Comparison of ENCODE assay signal across 26 mouse cellular contexts in genomic region chr14:76922399-76922939, GRCm38 (mm10).
"Had no signal": no experiment of that assay in that cellular context is flagged by ENCODE, and none has a peak within 500 bp of the region (broad histone marks: within the 10 kb centered on the region; RNA-seq: fewer than 3 reads in every experiment).

No protein-coding gene starts in this region.

- DNase-seq: gastrocnemius, adult 2 months; gastrocnemius, postnatal 10 days; gastrocnemius, postnatal 25 days; heart, adult 2 months; heart, postnatal 10 days; heart, postnatal 4 days; kidney, adult 18-20 months; kidney, adult 8-10 months; kidney, postnatal 10 days; kidney, postnatal 25 days; kidney, postnatal 4 days; left cerebral cortex, postnatal 4 days had no signal

- H3K9me3 ChIP-seq: heart, embryonic 10.5 days; heart, embryonic 12.5 days; hindbrain, embryonic 10.5 days; hindbrain, embryonic 12.5 days; intestine, embryonic 15.5 days; limb, embryonic 13.5 days; limb, embryonic 15.5 days; liver, embryonic 12.5 days had no signal

- H3K9ac ChIP-seq: heart, embryonic 12.5 days; hindbrain, embryonic 12.5 days; hindbrain, embryonic 14.5 days; intestine, embryonic 15.5 days; limb, embryonic 13.5 days; limb, embryonic 15.5 days; liver, embryonic 12.5 days had no signal

- H3K4me2 ChIP-seq: heart, embryonic 12.5 days; hindbrain, embryonic 12.5 days; hindbrain, embryonic 14.5 days; intestine, embryonic 15.5 days; limb, embryonic 13.5 days; limb, embryonic 15.5 days; liver, embryonic 12.5 days had no signal

- H3K36me3 ChIP-seq: heart, embryonic 10.5 days; heart, embryonic 12.5 days; hindbrain, embryonic 10.5 days; hindbrain, embryonic 12.5 days; intestine, embryonic 15.5 days; limb, embryonic 13.5 days; limb, embryonic 15.5 days; liver, embryonic 12.5 days had no signal

- ATAC-seq: hindbrain, embryonic 16.5 days; inflammation-experienced regulatory T-cells, adult 6 months; intestine, embryonic 15.5 days; intestine, postnatal 0 days; liver, embryonic 12.5 days had no signal

- H3K4me3 ChIP-seq: gastrocnemius, adult 2 months; heart, adult 2 months; heart, embryonic 10.5 days; heart, embryonic 12.5 days; hindbrain, embryonic 10.5 days; hindbrain, embryonic 12.5 days; intestine, embryonic 15.5 days; layer of hippocampus, adult 2 months; left cerebral cortex, adult 2 months; limb, embryonic 13.5 days; limb, embryonic 15.5 days; liver, embryonic 12.5 days had no signal

- H3K27me3 ChIP-seq: heart, embryonic 12.5 days; hindbrain, embryonic 12.5 days; intestine, embryonic 15.5 days; limb, embryonic 13.5 days; limb, embryonic 15.5 days; liver, embryonic 12.5 days had no signal

- H3K27ac ChIP-seq: gastrocnemius, adult 2 months; heart, adult 2 months; heart, embryonic 10.5 days; hindbrain, embryonic 10.5 days; hindbrain, embryonic 12.5 days; hindbrain, embryonic 14.5 days; intestine, embryonic 15.5 days; layer of hippocampus, adult 2 months; left cerebral cortex, adult 2 months; limb, embryonic 13.5 days; limb, embryonic 15.5 days; liver, embryonic 12.5 days had no signal

- H3K4me1 ChIP-seq: hindbrain, embryonic 10.5 days; hindbrain, embryonic 12.5 days; intestine, embryonic 15.5 days; limb, embryonic 13.5 days; liver, embryonic 12.5 days had no signal
